Mouse (Mus musculus) adipose tissue, adult 10 weeks (tissue): ENCODE measurements around the gene Tm6sf1. TPM values are rescaled to one million over a fixed set of nuclear protein-coding genes. Genes with fewer than 3 reads are reported as not detected.

Experiments
- polyA plus RNA-seq: library from polyadenylated mRNA; stranded (reverse); fragments of 350-450 nt; fragmentation: Illumina TruSeq; extraction: RNeasy Lipid Tissue Mini Kit (QIAGEN cat#74804); gene quantifications from one replicate; pipeline ENCODE4 v1.2.3, GENCODE M21; 2014; ENCODE audit warnings: low read depth, low replicate concordance

The Tm6sf1 gene
- polyA plus RNA-seq: 23.4 TPM

DNA sequence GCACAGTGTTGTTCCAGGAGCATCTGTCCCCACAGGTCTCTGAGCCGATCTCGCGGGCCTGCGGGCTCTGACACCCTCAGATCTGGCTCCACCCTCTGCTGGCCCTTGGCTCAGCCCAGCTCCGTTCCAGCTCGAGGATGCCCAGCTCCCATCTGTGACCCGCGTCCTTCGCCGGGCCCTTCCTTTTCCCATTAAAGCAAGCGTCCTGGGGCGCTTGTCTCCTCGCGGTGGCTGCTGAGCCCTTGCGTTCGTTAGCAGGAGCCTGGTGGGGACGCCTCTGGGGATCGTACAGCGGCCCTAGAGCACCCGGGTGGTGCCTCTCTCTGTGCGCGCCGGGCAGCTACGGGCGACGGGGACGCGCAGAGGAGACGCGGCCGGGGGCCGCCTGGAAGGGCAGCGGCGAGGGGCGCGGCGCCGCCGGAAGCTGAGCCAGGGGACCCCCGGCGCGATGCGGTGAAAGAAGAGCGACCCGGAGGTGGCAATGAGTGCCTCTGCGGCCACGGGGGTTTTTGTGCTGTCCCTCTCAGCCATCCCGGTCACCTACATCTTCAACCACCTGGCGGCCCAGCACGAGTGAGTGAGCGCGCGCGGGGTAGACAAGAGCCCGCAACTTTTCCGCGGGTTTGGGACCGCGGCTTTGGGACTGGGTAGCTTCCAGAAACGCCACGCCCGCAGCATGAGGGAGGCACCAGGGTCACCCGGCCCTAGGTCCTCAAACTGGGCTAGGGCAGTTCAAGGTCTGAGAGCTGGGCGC lies at the start of gene Tm6sf1:
TSS of gene Tm6sf1 (plus strand) at position 34 of the 754 bp plus-strand sequence.

DNA sequence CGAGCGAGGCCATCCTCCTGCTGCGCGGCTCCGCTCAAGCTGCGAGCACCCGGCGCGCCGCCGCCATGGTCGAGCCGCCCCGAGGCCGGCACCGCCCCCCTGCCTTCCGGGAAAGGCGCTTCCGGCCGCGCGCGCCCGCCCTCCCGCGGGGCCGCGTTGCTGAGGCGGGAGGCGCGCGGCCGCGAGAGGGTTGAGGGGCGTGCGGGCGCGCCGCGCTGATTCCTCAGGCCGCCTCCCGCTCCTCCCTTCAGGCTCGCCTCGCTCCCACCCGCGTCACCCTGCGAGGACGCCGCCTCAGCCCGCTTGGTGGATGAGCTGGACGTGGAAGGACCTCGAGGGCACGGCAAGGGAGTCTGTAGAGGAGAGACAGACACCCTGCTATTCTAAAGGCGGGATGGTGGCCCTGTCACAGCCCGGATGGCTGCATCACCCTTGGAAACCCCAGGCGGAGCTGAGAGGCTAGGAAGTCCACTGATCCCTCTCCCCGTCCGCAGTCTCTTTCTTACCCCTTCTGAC lies 29.4 kb upstream of the Tm6sf1 start, which contains the start of gene Btbd1:
TSS of gene Btbd1 (minus strand) at position 53 of the 516 bp plus-strand sequence.

DNA sequence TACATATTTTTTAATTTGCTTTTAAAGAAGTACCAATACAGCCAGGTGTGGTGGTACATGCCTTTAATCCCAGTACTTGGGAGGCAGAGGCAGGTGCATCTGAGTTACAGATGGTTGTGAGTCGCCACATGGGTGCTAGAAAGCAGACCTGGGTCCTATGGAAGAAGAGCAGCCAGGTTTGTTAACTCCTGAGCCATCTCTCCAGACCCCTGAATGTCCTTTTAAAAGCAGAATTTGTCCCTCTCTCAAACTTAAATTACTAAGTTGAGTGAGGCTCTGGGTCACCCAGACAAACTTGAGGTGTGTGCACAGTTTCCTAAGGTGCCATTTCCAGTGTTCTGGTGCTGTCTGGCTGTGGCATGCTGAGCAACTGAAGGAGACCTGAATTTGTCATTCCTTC lies 3.1 kb upstream of the Tm6sf1 start, which contains the start of gene Gm10160:
TSS of gene Gm10160 (minus strand) at position 101 of the 400 bp plus-strand sequence.

Other genes with a start within 250 kb of the Tm6sf1 start
- 2.7 TPM for gene Homer2, start 151.5 kb upstream of the Tm6sf1 start, polyA plus RNA-seq
- 68.7 TPM for gene Ramac, start 96.1 kb upstream of the Tm6sf1 start, polyA plus RNA-seq
- 32.6 TPM for gene 3110040N11Rik, start 69.5 kb upstream of the Tm6sf1 start, polyA plus RNA-seq
- gene Btbd1, start 29.6 kb upstream of the Tm6sf1 start, polyA plus RNA-seq: 91.0 TPM
- gene Gm10160, start 3.2 kb upstream of the Tm6sf1 start, polyA plus RNA-seq: not detected
- gene Hdgfl3, start 75.5 kb downstream of the Tm6sf1 start, polyA plus RNA-seq: 9.5 TPM
- 2.7 TPM for gene Bnc1, start 133.3 kb downstream of the Tm6sf1 start, polyA plus RNA-seq